Mouse (Mus musculus): ENCODE data around the gene Gadd45b. TPM values are rescaled to one million over a fixed set of nuclear protein-coding genes. Genes with fewer than 3 reads are reported as not detected.

Gadd45b gene
- total and polyA plus RNA-seq, 3 experiments = 10.0 to 13.9 (median 10.9) TPM

GRCm38 (mm10) chr10:80921923-80922322 is 8.0 kb upstream of the Gadd45b start:
- no peaks in the 10 kb centered on the region for H3K79me2 ChIP-seq (replicated peaks; ENCODE audit: control insufficient read depth, insufficient read depth, low read length)
- H3K4me3 ChIP-seq = peak overlapping the region; percentile 40
- no peak overlapping the region; the same call in 1 of the 2 replicates for H3K27ac ChIP-seq
- H3K4me1 ChIP-seq (ENCODE audit: control insufficient read depth, insufficient read depth, low read length) = peaks cover 2% of the 10 kb centered on the region
- 6% methylated on average over 16 of the region's 16 CpGs for WGBS
- DNase-seq = peak in 1 of 2 experiments; percentile 68
- H3K9ac ChIP-seq (ENCODE audit: low read depth, low read length) = peak overlapping the region; percentile 0; the same call in 1 of the 2 replicates
- no peaks in the 10 kb centered on the region for H3K27me3 ChIP-seq (ENCODE audit: control insufficient read depth, insufficient read depth, low read length)
- intact Hi-C loops (cut with DNase I) = no loop called here
- no peaks in the 10 kb centered on the region for H3K36me3 ChIP-seq (ENCODE audit: control insufficient read depth, insufficient read depth, low read length)
- TF ChIP-seq POLR2A (IDR thresholded peaks at IDR 0.05; ENCODE audit: insufficient read depth, low read depth, low read length) (no peak), CTCF (IDR thresholded peaks at IDR 0.05) (no peak), EP300 (IDR thresholded peaks at IDR 0.05; ENCODE audit: insufficient read depth, low read depth, low read length) (no peak)

- H3K4me3 ChIP-seq = no peak overlapping the region
- no peaks in the 10 kb centered on the region for H3K36me3 ChIP-seq (ENCODE audit: control insufficient read depth, insufficient read depth, low read length)
- no peaks in the 10 kb centered on the region; the same call in 1 of the 2 replicates for H3K27me3 ChIP-seq (ENCODE audit: control insufficient read depth, insufficient read depth, low read length)
- H3K27ac ChIP-seq = no peak overlapping the region
- 59% methylated on average over 3 of the region's 3 CpGs for WGBS
- intact Hi-C loops (cut with DNase I) = loop anchor here (5.0 kb wide), 1 partner anchor 252 kb away; the partner anchor contains the start of gene Eef2
- TF ChIP-seq CTCF (IDR thresholded peaks at IDR 0.05) = no peak
- no peak for TF ChIP-seq EP300 (IDR thresholded peaks at IDR 0.05; ENCODE audit: insufficient read depth, low read depth, low read length)
- TF ChIP-seq POLR2A (IDR thresholded peaks at IDR 0.05; ENCODE audit: insufficient read depth, low read depth, low read length) = no peak
- no peak overlapping the region for H3K9ac ChIP-seq (ENCODE audit: low read depth, low read length)
- no peaks in the 10 kb centered on the region for H3K79me2 ChIP-seq (replicated peaks; ENCODE audit: control insufficient read depth, insufficient read depth, low read length)
- no peak for DNase-seq
- no peaks in the 10 kb centered on the region; the same call in 1 of the 2 replicates for H3K4me1 ChIP-seq (ENCODE audit: control insufficient read depth, insufficient read depth, low read length)
These were observed 4.4 kb upstream of the Gadd45b start for GRCm38 (mm10) chr10:80925472-80925871.

GRCm38 (mm10) chr10:80928586-80929298 is 1.1 kb upstream of the Gadd45b start:
- Histone ChIP-seq H3K27me3 (ENCODE audit: control insufficient read depth, insufficient read depth, low read length) (no peaks in the 10 kb centered on the region; the same call in 1 of the 2 replicates), H3K36me3 (ENCODE audit: control insufficient read depth, insufficient read depth, low read length) (no peaks in the 10 kb centered on the region), H3K4me1 (ENCODE audit: control insufficient read depth, insufficient read depth, low read length) (peaks cover 4% of the 10 kb centered on the region), H3K79me2 (replicated peaks; ENCODE audit: control insufficient read depth, insufficient read depth, low read length) (no peaks in the 10 kb centered on the region), H3K9ac (ENCODE audit: low read depth, low read length) (peak overlapping the region; percentile 79), H3K27ac (peak overlapping the region; percentile 92), H3K4me3 (peak overlapping the region; percentile 68)
- intact Hi-C loops (cut with DNase I) = loop anchor here (1.0 to 5.0 kb wide), 4 partner anchors 27 to 249 kb away; partner anchors contain the start of gene Eef2
- peak; percentile 92 to 94 for DNase-seq
- WGBS = under 1% methylated on average over 48 of the region's 48 CpGs
- TF ChIP-seq POLR2A (IDR thresholded peaks at IDR 0.05; ENCODE audit: insufficient read depth, low read depth, low read length) (no peak), CTCF (IDR thresholded peaks at IDR 0.05) (peak; percentile 74), EP300 (IDR thresholded peaks at IDR 0.05; ENCODE audit: insufficient read depth, low read depth, low read length) (peak; percentile 91; the same call in 1 of the 2 replicates)

- peak overlapping the region; percentile 66 for H3K4me3 ChIP-seq
- peak overlapping the region; percentile 94 for H3K27ac ChIP-seq
- no peaks in the 10 kb centered on the region for H3K79me2 ChIP-seq (replicated peaks; ENCODE audit: control insufficient read depth, insufficient read depth, low read length)
- H3K27me3 ChIP-seq (ENCODE audit: control insufficient read depth, insufficient read depth, low read length) = no peaks in the 10 kb centered on the region; the same call in 1 of the 2 replicates
- H3K4me1 ChIP-seq (ENCODE audit: control insufficient read depth, insufficient read depth, low read length) = peaks cover 7% of the 10 kb centered on the region
- intact Hi-C loops (cut with DNase I) = no loop called here
- no peaks in the 10 kb centered on the region for H3K36me3 ChIP-seq (ENCODE audit: control insufficient read depth, insufficient read depth, low read length)
- TF ChIP-seq POLR2A (IDR thresholded peaks at IDR 0.05; ENCODE audit: insufficient read depth, low read depth, low read length) (no peak), EP300 (IDR thresholded peaks at IDR 0.05; ENCODE audit: insufficient read depth, low read depth, low read length) (no peak), CTCF (IDR thresholded peaks at IDR 0.05) (no peak)
- peak overlapping the region; percentile 96 for H3K9ac ChIP-seq (ENCODE audit: low read depth, low read length)
- peak; percentile 62 to 71 for DNase-seq
- 2% methylated on average over 45 of the region's 45 CpGs for WGBS
These were observed 684 bp downstream of the Gadd45b start for GRCm38 (mm10) chr10:80930361-80931152.

GRCm38 (mm10) chr10:80931153-80931671 is 1.3 kb downstream of the Gadd45b start:
- peaks cover 10% of the 10 kb centered on the region for H3K4me1 ChIP-seq (ENCODE audit: control insufficient read depth, insufficient read depth, low read length)
- H3K36me3 ChIP-seq (ENCODE audit: control insufficient read depth, insufficient read depth, low read length) = no peaks in the 10 kb centered on the region
- TF ChIP-seq EP300 (IDR thresholded peaks at IDR 0.05; ENCODE audit: insufficient read depth, low read depth, low read length) (0 out of 2 replicates have a peak, but pooled peaks have one; percentile 37), CTCF (IDR thresholded peaks at IDR 0.05) (no peak), POLR2A (IDR thresholded peaks at IDR 0.05; ENCODE audit: insufficient read depth, low read depth, low read length) (peak; percentile 18; the same call in 1 of the 2 replicates)
- peak overlapping the region; percentile 96 for H3K9ac ChIP-seq (ENCODE audit: low read depth, low read length)
- 29% methylated on average over 14 of the region's 14 CpGs for WGBS
- peak in 1 of 2 experiments; percentile 78 for DNase-seq
- no peaks in the 10 kb centered on the region; the same call in 1 of the 2 replicates for H3K27me3 ChIP-seq (ENCODE audit: control insufficient read depth, insufficient read depth, low read length)
- peak overlapping the region; percentile 94 for H3K27ac ChIP-seq
- no peaks in the 10 kb centered on the region for H3K79me2 ChIP-seq (replicated peaks; ENCODE audit: control insufficient read depth, insufficient read depth, low read length)
- intact Hi-C loops (cut with DNase I) = no loop called here
- H3K4me3 ChIP-seq = peak overlapping the region; percentile 66
